Mouse (Mus musculus) spleen, postnatal 14 days (tissue): Measurements from ENCODE around the gene Itgb3.

Experiments used
- DNase-seq, 2 experiments: peaks; one replicate each; pipeline ENCODE4 v3.0.0; 2021 to 2022; ENCODE audit warnings: low spot score in 2 of 2

The Itgb3 gene

DNA sequence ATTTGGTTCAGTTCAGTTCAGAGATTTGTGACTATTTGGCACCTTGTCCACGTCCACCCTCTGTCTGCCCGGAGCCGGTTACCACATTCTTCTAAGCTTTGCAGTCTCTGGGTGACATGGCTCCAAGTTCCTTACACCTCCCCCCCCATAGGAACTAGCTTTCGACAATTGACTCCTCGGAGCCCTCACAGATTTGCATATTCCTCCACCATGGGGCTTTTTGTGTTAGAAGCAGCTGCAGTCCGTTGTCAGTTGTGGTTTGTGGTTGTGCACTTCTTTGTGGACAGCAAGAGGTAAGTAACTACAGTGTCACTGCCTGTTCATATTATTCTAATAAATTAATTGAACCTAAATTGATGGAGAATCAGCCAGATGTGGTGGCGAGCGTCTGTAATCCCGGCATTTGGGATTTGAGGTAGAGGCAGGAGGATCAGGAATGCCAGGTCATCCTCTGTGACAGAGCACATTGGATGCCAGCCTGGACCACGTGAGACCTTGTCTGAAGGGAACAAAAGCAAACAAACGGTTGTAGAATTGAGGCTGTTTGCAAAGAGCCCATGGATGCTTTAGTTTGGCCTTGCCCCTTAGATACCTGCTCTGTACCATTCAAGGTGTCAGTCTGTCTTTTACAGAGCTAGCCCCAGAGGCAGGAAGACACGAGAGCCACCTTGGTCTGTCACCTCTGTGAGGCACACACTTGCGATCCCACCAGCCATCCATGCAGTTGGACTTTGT, 25.0 kb upstream of the Itgb3 start:
- DNase-seq, result no peak

DNA sequence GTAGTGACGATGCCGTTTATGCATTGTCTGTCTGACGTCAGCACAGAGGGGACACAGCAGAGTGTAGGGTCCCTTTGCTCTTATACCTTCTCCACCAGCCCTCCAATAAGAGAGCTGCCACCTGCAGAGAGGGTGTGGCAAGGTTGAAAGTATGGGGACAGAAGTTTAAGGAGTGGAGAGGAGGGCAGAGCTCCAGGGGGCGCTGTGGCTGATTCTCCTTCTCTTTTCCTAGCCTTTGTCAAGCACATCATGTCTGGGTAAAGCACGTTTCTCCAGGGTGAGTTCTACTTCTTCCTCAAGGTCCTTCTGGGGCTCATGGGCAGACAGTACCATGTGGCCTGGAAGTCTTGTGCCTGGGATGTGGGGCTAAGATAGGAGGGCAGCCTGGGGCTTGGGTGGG, 22.3 kb upstream of the Itgb3 start:
- DNase-seq, result no peak

DNA sequence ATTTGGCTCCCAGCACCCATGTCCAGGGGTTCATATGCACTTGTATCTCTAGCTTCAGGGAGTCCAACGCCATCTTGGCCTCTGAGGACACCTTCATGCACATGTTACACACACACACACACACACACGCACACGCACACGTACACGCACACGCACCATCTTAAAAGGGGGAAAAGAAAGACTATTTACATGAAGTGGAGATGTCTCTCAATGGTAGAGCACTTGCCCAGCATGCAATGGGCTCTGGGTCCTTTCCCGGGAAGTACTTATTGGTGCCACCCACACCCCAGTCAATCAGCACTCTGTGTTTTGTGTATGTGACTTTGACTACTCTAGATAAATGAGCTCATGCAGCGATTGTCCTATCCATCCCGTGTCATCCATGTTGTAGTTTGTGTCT, 19.9 kb upstream of the Itgb3 start:
- no peak for DNase-seq

DNA sequence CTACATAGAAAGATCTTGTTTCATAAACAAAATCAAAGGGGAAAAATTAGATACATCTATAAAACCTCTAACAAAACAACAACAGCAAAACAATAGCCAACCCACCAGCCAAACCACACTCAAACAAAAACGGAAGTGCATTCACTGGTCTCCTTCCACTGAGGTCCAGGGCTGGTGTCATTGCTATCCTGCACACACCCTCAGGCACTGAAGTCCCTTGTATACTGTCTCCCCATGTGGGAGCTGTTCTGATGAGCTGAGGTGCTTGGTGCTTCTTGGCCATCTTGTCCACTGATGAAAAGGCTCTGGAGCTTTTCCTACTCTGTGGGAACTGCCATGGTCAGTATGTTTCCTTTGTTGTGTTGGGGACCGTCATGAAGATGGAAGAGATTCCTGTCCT, 19.3 kb upstream of the Itgb3 start:
- no peak for DNase-seq

DNA sequence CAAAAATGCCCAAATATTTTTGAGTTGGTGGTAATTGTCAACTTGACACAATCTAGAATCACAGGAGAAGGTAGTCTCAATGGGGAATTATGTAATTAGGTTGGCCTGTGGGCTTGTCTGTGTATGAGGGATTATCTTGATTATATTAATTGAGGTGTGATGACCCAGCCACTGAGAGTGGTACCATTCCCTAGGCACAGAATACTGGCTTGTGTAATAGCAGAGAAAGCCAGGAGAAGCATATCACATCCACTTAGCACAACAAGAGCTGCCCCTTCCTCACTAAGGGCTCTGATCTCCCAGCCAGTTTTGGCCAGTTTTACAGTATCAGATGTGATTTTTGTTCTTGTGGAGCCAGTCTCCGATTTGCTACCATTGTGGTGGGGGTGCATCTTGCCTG, 18.2 kb upstream of the Itgb3 start:
- no peak for DNase-seq

DNA sequence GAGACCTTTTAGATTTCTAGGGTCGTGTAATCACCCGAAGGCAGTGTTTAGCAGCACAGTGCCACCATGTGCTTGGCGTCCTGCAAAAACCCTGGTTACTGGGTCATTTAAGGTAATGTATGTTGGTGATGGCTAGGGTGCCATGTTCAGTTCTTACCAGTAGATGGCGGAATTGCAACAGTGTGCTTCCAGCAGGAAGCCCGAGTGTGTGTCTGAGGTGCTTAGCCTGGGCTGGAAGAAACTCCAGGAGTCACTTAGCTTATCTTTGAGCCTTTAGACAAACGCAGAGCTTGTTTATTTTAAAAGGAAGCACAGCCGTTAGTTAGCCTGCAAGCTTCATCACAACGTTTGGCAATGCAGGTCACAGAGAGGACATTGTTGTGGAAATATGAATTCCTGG, 17.7 kb upstream of the Itgb3 start:
- peak; percentile 47 to 72 for DNase-seq

DNA sequence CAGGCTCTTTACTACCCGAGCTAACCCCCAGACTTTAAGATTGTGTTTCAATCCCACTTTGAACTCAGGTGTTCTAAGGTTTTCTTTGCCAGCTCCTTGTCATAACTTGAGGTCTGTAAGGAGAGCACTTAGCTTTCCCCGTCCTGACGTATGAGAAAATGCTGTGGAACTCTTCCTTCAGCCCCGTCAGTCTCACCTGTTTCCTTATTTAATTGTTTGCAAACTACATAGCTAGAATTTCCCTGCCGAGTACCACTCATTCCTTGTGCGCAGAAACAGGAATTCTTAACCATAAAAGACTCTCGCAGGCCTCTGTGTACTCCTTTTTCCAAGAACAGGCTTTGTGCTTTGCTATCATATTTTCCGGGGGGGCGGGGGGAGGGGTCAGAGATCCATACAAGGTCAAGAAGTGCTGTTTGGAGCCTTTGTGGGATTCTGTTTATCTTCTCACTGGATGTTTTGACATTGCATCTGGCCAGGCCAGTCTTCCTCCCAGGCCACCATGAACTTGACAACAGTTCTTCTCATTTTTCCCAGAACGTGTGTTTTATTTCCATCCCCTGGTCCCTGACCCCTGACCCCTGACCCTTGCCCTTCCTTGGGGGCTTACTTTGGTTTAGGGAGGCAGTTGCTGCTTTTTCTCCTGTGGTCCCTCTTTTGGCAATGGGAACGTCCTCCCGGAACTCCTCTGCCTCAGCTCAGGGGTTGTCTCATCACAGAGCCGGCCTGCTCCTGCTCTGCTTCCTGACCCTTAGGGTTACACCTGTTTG, 15.5 kb upstream of the Itgb3 start:
- no peak for DNase-seq

DNA sequence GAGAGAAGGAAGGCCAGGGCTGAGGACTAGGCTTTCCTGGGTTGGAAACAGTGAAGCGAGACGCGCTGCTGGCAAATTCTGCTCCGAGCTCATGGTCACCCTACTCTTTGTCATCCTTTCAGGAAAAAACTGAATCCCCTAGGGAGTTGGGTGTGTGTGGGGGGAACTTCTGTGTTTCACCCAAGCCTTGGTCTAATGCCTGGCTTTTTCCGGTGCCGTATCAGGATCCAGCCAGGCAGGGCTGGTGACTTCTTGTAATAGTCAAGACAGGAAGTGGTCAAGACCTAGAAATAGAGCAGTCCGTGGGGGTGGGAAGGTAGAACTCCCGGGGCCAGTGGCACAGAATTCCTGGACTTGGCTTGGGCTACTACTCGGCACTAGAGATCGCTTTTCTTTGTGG, 11.4 kb upstream of the Itgb3 start:
- no peak for DNase-seq

DNA sequence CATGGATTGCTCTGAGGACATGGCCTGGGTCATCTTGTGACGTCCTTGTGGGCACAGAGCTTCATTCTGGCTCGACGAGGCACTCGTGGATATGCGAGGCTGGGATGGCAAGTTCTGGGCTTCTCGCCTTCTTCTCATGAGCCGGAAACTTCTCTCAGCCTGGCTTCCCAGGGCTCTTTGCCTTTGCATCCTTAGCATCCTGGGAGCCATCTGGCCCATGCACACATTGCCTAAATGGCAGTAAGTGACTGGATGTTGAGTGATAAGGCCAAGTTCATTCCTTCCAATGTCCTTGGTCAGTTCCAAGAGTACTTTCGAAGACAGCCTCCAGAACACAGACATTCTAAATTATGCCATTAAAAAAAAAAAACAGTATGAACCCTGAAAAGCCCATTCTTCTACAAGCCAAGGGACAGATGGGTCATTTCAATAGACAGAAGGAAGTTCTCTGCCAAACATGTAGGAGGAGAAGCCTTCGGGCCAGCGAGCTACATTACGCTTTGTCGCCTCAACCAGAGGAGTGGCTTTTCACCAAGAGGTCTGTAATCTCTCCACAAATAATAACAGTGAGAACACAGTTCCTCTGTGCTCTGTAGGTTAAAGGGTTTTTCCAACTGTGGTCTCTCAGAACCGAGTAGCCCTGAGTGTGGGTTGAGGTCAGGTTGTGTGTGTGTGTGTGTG, 8.4 kb upstream of the Itgb3 start:
- DNase-seq, result no peak

DNA sequence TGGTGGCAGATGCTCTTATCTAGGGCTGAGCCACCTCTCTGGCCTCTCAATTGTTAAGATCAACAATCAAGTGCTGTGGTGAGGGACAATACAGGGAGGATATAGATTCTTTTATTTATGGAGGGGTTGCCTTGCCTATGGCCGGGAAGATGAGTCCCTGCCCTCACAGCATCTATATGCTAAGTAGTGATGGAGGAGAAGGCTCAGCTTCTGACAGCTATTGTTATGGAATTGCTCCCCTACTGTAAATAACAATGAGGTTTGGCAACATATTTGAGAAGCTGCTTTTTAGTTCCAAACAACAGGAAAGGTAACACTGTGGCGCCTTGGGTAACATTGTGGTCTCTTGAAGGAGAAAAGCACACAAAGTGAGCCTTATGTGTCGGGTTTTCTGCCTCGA, 7.1 kb upstream of the Itgb3 start:
- DNase-seq, result no peak

DNA sequence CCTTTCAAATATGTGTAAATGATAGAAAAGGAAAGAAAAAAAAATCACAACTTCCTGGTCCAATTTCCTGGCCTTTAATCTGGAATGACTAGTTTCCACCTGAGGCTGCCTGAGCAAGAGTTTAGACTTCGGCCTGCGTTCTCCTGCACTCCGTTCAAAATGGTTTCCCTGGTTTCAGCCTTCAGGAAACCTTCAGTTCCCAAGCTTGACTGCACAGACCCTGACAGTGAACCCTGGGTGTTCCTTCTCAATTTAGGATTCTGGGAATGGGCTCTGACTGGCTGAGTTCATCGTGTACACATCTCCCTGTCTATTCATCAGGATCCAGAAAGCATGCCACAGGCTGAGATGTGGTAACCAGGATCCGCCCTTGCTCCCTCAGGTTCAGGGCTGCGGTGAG, 3.6 kb upstream of the Itgb3 start:
- no peak for DNase-seq

DNA sequence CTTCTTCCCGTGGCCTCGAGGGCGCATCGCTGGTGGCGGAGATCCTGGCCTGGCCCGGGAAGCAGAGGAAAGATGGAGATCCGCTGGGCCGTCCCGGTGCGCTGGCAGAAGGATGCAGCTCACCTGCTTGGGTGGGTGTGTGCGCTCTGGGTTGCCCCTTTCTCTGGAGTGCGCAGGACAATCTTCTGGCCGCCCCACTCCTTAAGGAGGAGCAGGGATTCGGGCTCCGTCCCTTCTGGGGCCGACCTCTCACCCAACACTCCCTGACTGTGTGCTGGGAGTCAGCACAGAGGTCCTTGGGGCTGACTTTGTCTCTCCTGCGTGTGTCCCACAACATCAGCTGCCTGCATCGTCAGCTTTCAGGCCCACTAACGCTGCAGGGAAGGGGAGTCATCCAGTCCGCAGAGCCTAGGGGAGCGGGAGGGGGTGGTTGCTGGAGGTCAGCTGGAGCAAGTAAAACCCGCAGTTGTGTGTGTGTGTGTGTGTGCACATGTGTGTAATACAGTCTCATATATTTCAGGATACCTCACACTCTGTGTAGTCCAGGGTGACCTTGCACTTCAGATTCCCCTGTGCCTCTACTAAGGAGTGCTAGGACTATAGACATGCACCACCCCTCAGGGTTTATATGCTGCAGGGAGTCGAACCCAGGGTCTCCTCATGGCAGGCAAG, 585 bp downstream of the Itgb3 start:
- DNase-seq, result no peak

DNA sequence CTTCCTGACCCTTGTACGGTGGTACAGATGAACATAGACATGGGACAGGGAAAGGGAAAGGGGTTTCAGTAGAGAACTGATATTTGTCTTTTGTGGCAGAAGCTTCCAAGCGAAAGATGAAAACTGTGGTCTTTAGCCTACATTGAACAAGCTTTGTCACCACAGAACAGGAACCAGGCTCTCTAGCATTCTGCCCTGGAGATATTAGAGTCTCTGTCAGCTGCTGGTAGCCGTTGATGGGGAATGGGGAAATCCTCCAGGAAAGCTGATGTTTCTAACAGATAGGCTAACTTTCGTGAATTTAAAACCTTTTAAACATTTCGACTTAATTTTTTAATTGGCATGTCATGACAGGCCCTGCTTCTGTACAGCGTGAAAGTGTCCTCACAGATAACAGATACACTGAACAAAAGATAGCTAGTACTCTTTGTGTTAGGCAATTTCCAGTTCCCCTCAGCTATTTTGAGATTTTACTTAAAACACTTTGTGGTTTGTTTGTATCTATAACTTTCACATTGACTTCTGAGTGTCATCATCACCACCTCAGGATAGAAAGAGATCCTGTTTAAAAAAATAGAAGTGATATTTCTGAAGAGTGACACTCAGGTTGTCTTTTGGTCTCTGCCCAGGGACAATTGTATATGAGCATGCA, 1.4 kb downstream of the Itgb3 start:
- DNase-seq, result no peak

DNA sequence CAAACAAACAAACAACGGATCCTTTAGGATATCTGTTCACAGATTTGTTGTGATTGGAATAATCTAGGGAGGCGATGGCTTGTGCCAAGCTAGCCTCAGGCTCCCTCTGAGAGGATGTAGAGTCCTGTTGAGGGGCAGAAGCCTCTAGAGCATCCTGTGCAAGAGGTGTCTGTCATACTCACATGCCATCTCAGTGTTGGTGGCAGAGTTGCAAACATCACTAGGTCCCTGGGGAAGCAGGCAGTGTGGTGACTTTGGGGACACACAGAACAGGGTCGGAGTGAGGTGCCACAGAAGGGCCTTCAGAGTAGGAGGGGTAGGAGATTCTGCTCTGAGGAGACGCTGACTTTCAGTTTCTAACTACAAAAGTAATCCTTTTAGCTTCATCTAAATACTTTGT, 1.9 kb downstream of the Itgb3 start:
- no peak for DNase-seq

DNA sequence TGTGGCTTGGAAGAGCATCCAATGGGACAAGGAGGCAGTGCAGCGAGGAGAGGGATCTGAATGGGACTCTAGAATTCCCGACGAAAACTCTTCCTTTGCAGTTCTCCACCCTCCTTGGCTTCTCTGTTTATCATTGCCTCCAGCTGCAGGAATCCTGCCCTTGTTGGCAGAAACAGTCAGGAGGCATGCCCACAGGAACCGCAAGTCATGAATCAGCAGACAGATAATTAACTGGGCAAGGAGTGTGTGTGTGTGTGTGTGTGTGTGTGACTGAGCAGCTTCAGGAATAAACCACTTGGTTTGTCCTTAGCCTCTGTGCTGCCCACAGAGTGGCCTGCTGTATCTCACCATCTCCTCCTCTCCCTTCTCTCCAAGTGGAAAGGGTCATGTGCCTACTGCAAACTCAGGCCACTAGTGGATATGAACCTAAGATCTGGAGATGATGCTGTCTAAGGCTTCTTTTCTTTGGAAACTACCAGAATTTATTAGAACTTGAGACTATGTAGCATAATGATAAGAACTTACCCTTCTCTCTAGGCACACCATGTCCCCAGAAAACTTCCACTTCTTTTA, 3.9 kb downstream of the Itgb3 start:
- DNase-seq, result no peak

DNA sequence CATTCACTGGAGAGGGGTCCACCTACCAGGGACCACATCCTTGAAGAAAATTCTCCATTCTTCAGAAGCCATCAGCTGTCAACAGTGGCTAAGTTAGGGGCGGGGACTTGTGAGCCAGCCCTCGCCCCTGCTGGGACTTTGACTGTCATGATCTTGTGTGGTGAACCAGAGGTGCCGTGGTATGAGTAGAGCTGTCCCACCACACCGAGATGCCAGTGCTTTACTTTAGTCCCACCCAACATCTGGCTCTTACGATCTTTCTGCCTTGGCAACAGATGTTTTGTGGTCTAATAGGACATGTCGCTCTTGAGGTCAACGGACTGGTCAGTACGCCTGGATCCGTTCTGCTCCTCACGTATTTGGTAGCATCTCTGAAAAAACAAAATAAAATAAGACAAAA, 5.8 kb downstream of the Itgb3 start:
- no peak for DNase-seq

DNA sequence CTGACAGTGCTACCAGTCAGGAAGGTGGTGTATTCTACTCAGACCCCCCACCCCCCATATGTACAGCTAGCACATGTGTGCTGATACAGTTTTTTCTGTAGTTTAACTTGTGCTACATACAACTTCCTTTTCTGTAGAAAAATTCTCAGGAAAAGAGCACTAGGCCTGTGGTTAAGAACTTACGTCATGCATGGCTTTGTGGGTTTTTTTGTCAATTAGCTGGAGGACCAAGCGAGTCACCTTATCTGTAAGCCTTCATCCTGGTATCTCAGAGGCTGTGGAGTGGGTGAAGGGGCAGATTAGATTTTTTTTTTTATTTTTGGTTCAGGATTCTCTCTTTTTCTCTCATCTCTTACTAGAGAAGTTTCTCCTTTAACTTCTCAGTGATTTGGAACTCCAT, 6.3 kb downstream of the Itgb3 start:
- no peak for DNase-seq

DNA sequence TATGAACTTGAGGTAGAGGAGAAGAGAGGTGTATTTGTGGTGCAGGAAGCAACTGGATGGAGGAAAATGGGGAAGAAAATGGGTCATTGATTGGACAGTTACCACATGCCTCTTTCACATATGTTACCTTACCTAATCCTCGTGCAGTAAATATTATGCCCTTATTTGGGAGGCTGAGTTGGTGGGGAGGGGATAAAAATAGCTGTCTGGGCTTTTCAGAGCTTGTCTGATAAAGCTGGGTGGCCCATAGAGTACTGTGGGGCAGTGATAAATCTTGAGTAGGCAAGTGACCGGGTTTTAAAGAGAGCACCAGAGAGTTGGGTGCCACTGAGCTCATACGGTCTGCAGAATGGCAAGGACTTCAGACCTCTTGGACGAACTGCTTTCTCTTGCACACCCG, 8.4 kb downstream of the Itgb3 start:
- DNase-seq, result no peak

DNA sequence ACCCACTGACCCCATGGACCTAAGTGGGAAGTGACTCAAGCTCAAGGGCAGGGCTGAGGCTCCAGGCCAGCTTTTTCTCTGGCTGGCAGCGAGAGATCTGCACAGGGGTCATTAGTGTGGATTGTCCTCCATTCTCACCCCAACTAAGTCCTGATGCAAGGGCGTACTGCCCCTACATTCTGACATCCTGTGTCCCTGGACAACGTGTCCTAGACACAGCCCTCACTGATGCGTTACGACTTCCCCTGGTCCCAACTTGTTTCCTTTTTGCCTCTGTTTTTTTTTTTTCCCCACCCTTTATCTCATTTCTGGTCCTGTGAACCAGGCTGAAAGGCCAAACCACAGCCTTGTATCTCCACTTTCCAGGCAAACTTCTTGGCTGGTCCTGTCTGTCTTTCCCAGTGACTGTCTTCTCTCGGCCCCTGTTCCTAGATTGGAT, 10.9 kb downstream of the Itgb3 start:
- DNase-seq, result no peak

DNA sequence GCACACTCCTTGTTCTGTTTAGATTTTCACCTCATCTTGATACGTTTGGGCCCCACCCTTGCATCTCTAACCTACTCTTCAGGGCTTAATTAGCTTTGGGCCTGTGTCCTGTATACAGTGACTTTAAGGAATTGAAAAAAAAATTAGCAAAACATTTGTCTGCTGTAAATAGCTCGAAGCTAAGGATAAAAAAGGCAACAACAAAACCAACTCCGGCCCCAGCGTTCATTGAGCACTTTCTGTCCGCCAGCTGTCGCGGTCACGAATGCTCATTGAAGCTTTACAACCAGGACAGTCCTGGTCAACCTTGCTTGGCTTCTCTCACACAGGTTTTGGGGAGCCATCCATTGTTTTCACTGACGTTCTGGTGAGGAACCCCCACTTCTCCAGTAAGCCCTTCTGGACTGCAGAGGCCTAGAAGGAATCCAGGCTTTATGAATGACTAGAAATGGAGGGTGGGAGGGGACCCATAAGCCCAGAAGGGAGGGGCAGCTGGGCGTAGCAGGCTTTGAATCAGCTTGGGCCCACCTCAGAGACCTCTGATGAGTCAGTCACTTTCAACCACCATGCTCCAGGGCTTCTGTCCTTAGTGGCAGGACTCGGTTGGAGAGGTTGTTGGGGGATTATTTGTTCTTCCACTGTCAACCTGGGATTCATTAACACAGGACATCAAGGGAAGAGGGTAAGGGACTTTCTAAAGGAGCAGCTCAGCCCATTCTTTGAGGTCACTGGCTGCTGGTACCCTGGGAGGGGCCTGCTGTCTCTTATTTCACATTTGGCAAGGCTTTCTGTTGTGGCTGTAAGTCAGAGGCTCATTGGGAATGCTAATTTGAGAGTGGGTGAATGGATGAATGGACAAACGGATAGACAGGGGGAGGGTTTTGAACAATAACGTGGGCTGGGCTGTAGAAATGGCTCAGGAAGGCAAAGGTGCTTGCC, 11.6 kb downstream of the Itgb3 start:
- DNase-seq, result no peak
